Mouse (Mus musculus) embryonic stem cell, embryonic (primary cell): ENCODE measurements around the gene Vmn1r30.

Experiments used
- CTCF ChIA-PET, 4 experiments: fragments of 300-600 bp in 2 of 4; fragments of 350-600 bp in 2 of 4; sonication (Branson Sonifier 250); formaldehyde crosslinking; loops; one replicate each; lab custom pipeline; 2022; ENCODE audit warnings: inconsistent platforms in 2 of 4; lab: Charles Lee
- POLR2A ChIA-PET, 4 experiments: fragments of 300-600 bp in 2 of 4; fragments of 350-600 bp in 2 of 4; sonication (Branson Sonifier 250); formaldehyde crosslinking; loops; one replicate each; lab custom pipeline; 2022; ENCODE audit warnings: antibody characterized with exemption in 4 of 4, inconsistent platforms in 1 of 4; lab: Charles Lee

The Vmn1r30 gene

GRCm38 (mm10) chr6:58443285-58443684, at the start of gene Vmn1r30:
Gene Vmn1r30, minus strand, starts transcription at chr6:58443385.
- POLR2A ChIA-PET = no interaction called here

GRCm38 (mm10) chr6:58475230-58475629, 32.0 kb upstream of the Vmn1r30 start, which contains the start of gene Vmn1r31:
Gene Vmn1r31, minus strand, starts transcription at chr6:58475330.
- ChIA-PET CTCF (no interaction called here), POLR2A (no interaction called here)

More at GRCm38 (mm10) chr6:58443285-58443684, at the start of gene Vmn1r30:
- CTCF ChIA-PET = no interaction called here
